Mouse (Mus musculus): ENCODE results near the gene Lsm11. TPM values are rescaled to one million over a fixed set of nuclear protein-coding genes. Genes with fewer than 3 reads are reported as not detected.

Gene Lsm11
- 1 to 10 TPM; 1.9 to 2.6 TPM for total RNA-seq (2021)
- long read RNA-seq, experiment 1, full-length matches to known transcripts, result 2 of 3 reads
- long read RNA-seq, experiment 1, partial matches to known transcripts, result 0 of 3 reads
- long read RNA-seq, experiment 1, other reads (novel, unspliced or antisense), result 1 of 3 reads
- long read RNA-seq, experiment 2, full-length matches to known transcripts, result 3 of 7 reads
- long read RNA-seq, experiment 2, partial matches to known transcripts, result 0 of 7 reads
- long read RNA-seq, experiment 2, other reads (novel, unspliced or antisense), result 4 of 7 reads

GRCm38 (mm10) chr11:45944643-45945156, at the start of gene Lsm11:
Lsm11 (minus strand) TSS chr11:45944935.
- DNase-seq, result peak; percentile 91

- no peak for DNase-seq
These were observed 47.4 kb upstream of the Lsm11 start for GRCm38 (mm10) chr11:45992087-45992486.

- no peak for DNase-seq
These were observed 46.9 kb upstream of the Lsm11 start for GRCm38 (mm10) chr11:45991604-45992003.

- DNase-seq, result peak; percentile 10
These were observed 36.1 kb upstream of the Lsm11 start for GRCm38 (mm10) chr11:45980893-45981253.

- peak; percentile 48 for DNase-seq
These were observed 35.5 kb upstream of the Lsm11 start, which contains the start of gene Sox30 for GRCm38 (mm10) chr11:45979946-45980892. Sox30 (plus strand) TSS chr11:45980310.

GRCm38 (mm10) chr11:45976061-45976460, 31.3 kb upstream of the Lsm11 start:
- no peak for DNase-seq

GRCm38 (mm10) chr11:45974466-45974865, 29.7 kb upstream of the Lsm11 start:
- no peak for DNase-seq

- no peak for DNase-seq
These were observed 28.9 kb upstream of the Lsm11 start for GRCm38 (mm10) chr11:45973635-45974034.

- no peak for DNase-seq
These were observed 23.7 kb upstream of the Lsm11 start for GRCm38 (mm10) chr11:45968466-45968865.

GRCm38 (mm10) chr11:45966896-45967295, 22.2 kb upstream of the Lsm11 start:
- no peak for DNase-seq

GRCm38 (mm10) chr11:45960003-45960402, 15.3 kb upstream of the Lsm11 start:
- DNase-seq, result no peak

- DNase-seq, result no peak
These were observed 14.9 kb upstream of the Lsm11 start for GRCm38 (mm10) chr11:45959598-45959997.

GRCm38 (mm10) chr11:45955127-45955627, 10.4 kb upstream of the Lsm11 start, which contains the start of gene Thg1l:
Thg1l (minus strand) TSS chr11:45955494.
- peak; percentile 88 for DNase-seq

- no peak for DNase-seq
These were observed 2.8 kb upstream of the Lsm11 start for GRCm38 (mm10) chr11:45947491-45947890.

GRCm38 (mm10) chr11:45946796-45947195, 2.1 kb upstream of the Lsm11 start:
- DNase-seq, result no peak

- no peak for DNase-seq
These were observed 668 bp downstream of the Lsm11 start for GRCm38 (mm10) chr11:45943891-45944642.

GRCm38 (mm10) chr11:45943108-45943705, 1.5 kb downstream of the Lsm11 start:
- no peak for DNase-seq

- no peak for DNase-seq
These were observed 2.5 kb downstream of the Lsm11 start for GRCm38 (mm10) chr11:45942281-45942680.

- no peak for DNase-seq
These were observed 5.8 kb downstream of the Lsm11 start for GRCm38 (mm10) chr11:45938917-45939316.

GRCm38 (mm10) chr11:45937478-45937877, 7.3 kb downstream of the Lsm11 start:
- no peak for DNase-seq

- DNase-seq, result no peak
These were observed 12.0 kb downstream of the Lsm11 start for GRCm38 (mm10) chr11:45932771-45933170.

GRCm38 (mm10) chr11:45929541-45929940, 15.2 kb downstream of the Lsm11 start:
- no peak for DNase-seq

All from gastrocnemius, postnatal 25 days (tissue).